Mouse (Mus musculus): Measurements from ENCODE around the gene Adam22.

DNA sequence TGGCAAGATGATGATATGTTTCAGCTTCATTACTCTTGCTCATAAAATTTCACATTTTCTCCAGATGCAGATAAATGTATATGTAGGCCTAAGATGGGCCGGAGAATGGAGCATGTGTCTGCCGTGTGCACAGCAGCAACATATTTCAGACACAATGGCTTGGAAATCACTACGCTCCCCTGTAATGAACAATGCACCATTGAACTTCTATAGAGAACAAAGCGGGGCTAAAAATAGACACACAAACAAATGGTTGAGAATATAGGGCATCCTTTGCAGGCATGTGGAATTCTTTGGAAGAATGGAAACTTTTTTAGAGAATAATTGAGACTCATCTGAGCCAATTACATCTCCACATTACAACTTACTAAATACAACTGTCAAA is 143.6 kb downstream of the Adam22 start:
- TF ChIP-seq CTCF (IDR thresholded peaks at IDR 0.05; ENCODE audit: low read depth, low read length), result no peak
- no peak for TF ChIP-seq GATA1 (IDR thresholded peaks at IDR 0.05; ENCODE audit: borderline replicate concordance, low read length)
- TF ChIP-seq GATA2 (IDR thresholded peaks at IDR 0.05; ENCODE audit: borderline replicate concordance, low read depth, low read length), result no peak

All from G1E (cell line).